Mouse (Mus musculus): ENCODE results near the gene Ski. TPM values are rescaled to one million over a fixed set of nuclear protein-coding genes. Genes with fewer than 3 reads are reported as not detected.

Gene Ski
- total RNA-seq, 2 experiments from 2014 or later: 115 to 128 TPM

- DNase-seq (ENCODE audit: low spot score in 2 of 2): no peak
These were observed 114.5 kb downstream of the Ski start for GRCm38 (mm10) chr4:155107886-155108285.

Other genes with a start within 250 kb of the Ski start
- gene Plch2, start 165.8 kb downstream of the Ski start, total RNA-seq (2021): 10 to 100 TPM; 69.2 to 88.5 TPM
- gene Pex10, start 155.6 kb downstream of the Ski start, total RNA-seq (2021): 10 to 100 TPM; 18.5 to 19.2 TPM
- 10 to 100 TPM; 64.6 to 64.7 TPM for gene Rer1, start 136.2 kb downstream of the Ski start, total RNA-seq (2021)
- 10 to 100 TPM in 1 of 2 experiments, 1 to 10 TPM in 1; 9.0 to 10.4 TPM for gene Morn1, start 136.0 kb downstream of the Ski start, total RNA-seq (2021)
- gene Faap20, start 27.2 kb upstream of the Ski start, total RNA-seq (2021): 10 to 100 TPM; 28.0 to 29.5 TPM
- gene Prkcz, start 138.8 kb upstream of the Ski start, total RNA-seq (2021): 100 to 1,000 TPM; 216 to 223 TPM
- 10 to 100 TPM; 77.5 to 84.7 TPM for gene Gabrd, start 175.5 kb upstream of the Ski start, total RNA-seq (2021)
- 10 to 100 TPM; 12.0 to 13.1 TPM for gene Cfap74, start 186.6 kb upstream of the Ski start, total RNA-seq (2021)
- 1 to 10 TPM; 1.1 to 1.8 TPM for gene Tmem52, start 246.5 kb upstream of the Ski start, total RNA-seq (2021)